Mouse (Mus musculus): ENCODE results near the gene Mgat5b. TPM values are rescaled to one million over a fixed set of nuclear protein-coding genes. Genes with fewer than 3 reads are reported as not detected.

The Mgat5b gene
- polyA plus RNA-seq, 1 experiment from 2014 or later = 1.7 TPM

DNA sequence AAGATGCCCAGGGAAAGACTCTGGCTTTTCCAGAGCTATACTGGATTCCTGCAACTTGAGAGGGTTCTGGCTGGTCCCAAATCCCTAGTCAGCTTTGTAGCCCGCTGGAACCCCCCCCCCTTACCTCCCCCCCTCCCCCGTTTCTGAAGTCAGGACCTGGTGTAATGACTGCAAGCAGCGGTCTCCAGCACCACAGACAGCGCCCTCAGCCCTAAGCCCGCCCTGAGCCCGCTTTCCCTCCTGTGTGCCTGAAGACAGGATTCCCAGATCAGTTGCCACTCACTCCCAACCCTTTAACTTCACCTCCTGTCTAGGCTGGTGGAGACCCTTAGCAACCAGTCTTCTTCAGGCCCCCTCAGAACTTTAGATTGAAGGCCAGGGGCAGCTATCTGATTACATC, 2.1 kb downstream of the Mgat5b start:
- peaks cover 65% of the 10 kb centered on the region for H3K27me3 ChIP-seq
- 0% methylated on average over 6 of the region's 6 CpGs for WGBS
- H3K4me3 ChIP-seq = no peak overlapping the region
- no peaks in the 10 kb centered on the region for H3K36me3 ChIP-seq
- no peak overlapping the region for H3K9ac ChIP-seq
- H3K4me2 ChIP-seq = no peak overlapping the region
- no peak for ATAC-seq (ENCODE audit: insufficient number of reproducible peaks, insufficient read depth, low FRiP score, low TSS enrichment, low read depth)
- no peaks in the 10 kb centered on the region for H3K9me3 ChIP-seq
- no peak overlapping the region for H3K27ac ChIP-seq
- peaks cover 32% of the 10 kb centered on the region for H3K4me1 ChIP-seq

DNA sequence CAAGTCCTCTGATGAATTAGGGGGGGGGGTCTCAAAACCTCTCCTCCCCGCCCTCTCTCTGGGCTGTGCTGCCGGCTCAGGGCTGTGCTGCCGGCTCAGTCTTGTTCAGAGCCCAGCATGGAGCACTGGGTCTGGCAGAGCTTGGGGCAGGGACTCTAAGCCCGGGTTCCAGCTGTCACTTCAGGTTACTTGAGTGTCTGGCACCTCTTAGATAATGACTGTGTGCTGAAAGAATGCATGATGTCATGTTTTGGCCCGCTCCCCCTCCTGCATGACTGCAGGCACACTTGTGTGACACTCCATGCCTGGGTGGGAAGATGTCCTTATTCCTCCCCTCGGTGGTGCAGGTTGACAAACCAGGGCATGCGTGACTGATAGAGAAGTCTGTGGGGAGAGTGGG, 3.4 kb downstream of the Mgat5b start:
- Histone ChIP-seq H3K27me3 (peaks cover 52% of the 10 kb centered on the region), H3K4me2 (no peak overlapping the region), H3K27ac (no peak overlapping the region), H3K4me3 (no peak overlapping the region), H3K9me3 (no peaks in the 10 kb centered on the region), H3K36me3 (no peaks in the 10 kb centered on the region), H3K4me1 (peaks cover 32% of the 10 kb centered on the region), H3K9ac (no peak overlapping the region)
- ATAC-seq (ENCODE audit: insufficient number of reproducible peaks, insufficient read depth, low FRiP score, low TSS enrichment, low read depth) = no peak
- 50% methylated on average over 7 of the region's 7 CpGs for WGBS

DNA sequence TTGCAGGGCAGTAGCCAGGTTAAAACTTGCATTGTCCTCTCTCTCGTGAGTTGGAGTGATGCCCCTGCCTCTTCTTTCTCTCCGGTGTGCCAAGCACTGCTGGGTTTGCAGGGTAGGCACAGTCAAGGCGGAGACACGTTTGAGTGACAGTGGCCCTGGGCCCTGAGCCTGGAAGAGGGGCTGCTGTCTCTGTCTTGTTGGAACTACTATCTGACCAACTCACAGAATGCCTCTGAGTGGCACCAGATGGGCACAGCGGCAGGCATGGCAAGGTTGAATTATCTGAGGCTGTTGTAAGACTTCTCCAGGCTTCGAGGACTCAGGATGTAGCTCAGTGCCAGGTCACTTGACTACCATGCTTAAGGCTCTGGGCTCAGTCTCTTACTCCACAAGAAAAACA, 9.4 kb downstream of the Mgat5b start:
- H3K27ac ChIP-seq = no peak overlapping the region
- H3K4me2 ChIP-seq = no peak overlapping the region
- H3K4me3 ChIP-seq = no peak overlapping the region
- WGBS = 87% methylated on average over 6 of the region's 6 CpGs
- peaks cover 9% of the 10 kb centered on the region for H3K4me1 ChIP-seq
- ATAC-seq (ENCODE audit: insufficient number of reproducible peaks, insufficient read depth, low FRiP score, low TSS enrichment, low read depth) = no peak
- no peak overlapping the region for H3K9ac ChIP-seq
- H3K9me3 ChIP-seq = no peaks in the 10 kb centered on the region
- H3K27me3 ChIP-seq = no peaks in the 10 kb centered on the region
- H3K36me3 ChIP-seq = no peaks in the 10 kb centered on the region

DNA sequence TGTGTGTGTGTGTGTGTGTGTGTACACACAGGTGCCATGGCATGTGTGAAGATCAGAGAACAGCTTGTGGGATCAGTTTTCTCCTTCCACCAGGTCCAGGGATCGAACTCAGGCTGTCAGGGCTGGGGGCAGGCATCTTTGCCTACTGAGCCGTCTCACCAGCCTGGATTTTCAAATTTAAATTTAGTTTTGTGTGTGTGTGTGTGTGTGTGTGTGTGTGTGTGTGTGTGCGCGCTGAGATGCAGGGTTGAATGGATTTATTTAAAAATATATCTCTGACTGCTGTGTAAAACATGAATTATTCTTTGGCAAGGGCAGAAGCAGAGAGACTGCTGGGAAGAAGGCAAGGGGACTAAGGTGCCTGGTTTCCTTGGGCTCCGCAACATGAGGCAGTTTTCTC, 16.2 kb downstream of the Mgat5b start:
- no peaks in the 10 kb centered on the region for H3K9me3 ChIP-seq
- no peaks in the 10 kb centered on the region for H3K36me3 ChIP-seq
- no peak overlapping the region for H3K27ac ChIP-seq
- no peaks in the 10 kb centered on the region for H3K27me3 ChIP-seq
- no peak overlapping the region for H3K9ac ChIP-seq
- H3K4me2 ChIP-seq = no peak overlapping the region
- no peak for ATAC-seq (ENCODE audit: insufficient number of reproducible peaks, insufficient read depth, low FRiP score, low TSS enrichment, low read depth)
- H3K4me1 ChIP-seq = peaks cover 15% of the 10 kb centered on the region
- WGBS = 91% methylated on average over 5 of the region's 5 CpGs
- H3K4me3 ChIP-seq = no peak overlapping the region

DNA sequence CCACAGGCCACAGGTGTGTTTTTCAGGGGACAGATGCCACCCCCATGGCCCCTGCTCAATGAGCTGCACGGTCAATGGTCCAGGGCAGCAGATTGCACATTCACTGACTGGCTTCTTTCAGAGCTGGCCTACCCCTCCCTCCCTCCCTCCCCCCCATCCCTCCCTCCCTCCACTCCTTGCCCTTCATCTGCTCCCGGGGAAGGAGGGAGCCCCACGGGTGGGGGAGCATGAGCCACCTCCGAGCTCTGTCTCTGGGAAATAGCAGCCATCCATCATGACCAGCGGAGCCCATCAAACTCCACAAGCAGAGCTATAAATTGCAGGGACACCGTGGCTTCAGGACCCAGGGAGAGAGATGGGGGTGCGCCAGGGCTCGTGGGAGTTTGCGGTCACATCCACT, 16.7 kb downstream of the Mgat5b start:
- H3K4me2 ChIP-seq = no peak overlapping the region
- no peaks in the 10 kb centered on the region for H3K36me3 ChIP-seq
- peaks cover 20% of the 10 kb centered on the region for H3K4me1 ChIP-seq
- H3K4me3 ChIP-seq = no peak overlapping the region
- 64% methylated on average over 9 of the region's 9 CpGs for WGBS
- H3K27ac ChIP-seq = no peak overlapping the region
- ATAC-seq (ENCODE audit: insufficient number of reproducible peaks, insufficient read depth, low FRiP score, low TSS enrichment, low read depth) = no peak
- H3K9ac ChIP-seq = no peak overlapping the region
- no peaks in the 10 kb centered on the region for H3K27me3 ChIP-seq
- H3K9me3 ChIP-seq = no peaks in the 10 kb centered on the region

DNA sequence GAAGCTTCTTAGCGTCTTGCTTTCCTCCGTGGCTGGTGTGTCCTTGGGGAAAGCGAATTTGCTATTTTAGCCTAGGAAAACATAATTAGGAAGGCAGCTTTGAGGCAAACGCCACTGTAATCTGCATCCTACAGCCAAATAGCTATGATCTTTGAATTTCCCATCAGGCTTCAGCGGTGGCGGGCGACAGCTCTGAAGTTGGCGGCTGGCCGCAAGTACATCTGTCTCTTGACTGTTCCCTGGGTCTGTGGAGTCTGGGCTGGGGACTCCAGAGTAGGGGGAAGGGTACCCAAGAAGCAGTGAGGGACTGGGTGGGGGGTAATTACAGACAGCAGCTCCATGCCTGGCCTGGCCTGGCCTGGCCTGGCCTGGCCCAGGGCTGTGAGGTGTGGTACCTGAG, 17.3 kb downstream of the Mgat5b start:
- no peak for ATAC-seq (ENCODE audit: insufficient number of reproducible peaks, insufficient read depth, low FRiP score, low TSS enrichment, low read depth)
- 67% methylated on average over 9 of the region's 9 CpGs for WGBS
- peaks cover 23% of the 10 kb centered on the region for H3K4me1 ChIP-seq

DNA sequence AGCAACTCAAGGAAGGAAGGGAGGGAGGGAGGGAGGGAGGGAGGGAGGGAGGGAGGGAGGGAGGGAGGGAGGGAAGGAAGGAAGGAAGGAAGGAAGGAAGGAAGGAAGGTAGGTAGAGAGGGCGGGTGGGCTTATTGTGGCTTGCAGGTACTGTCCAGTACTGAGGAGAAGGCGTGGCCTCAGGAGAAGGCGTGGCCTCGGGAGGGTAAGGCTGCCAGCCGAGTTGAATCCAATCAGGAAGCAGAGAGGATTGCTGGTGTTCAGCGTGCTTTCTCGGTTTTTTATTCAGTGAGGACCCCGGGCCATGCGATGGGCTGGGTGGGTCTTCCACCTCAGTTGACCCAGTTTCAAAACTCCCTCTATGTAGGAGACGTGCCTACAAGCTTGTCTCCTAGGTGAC, 18.5 kb downstream of the Mgat5b start:
- 32% methylated on average over 10 of the region's 10 CpGs for WGBS
- no peaks in the 10 kb centered on the region for H3K27me3 ChIP-seq
- H3K9me3 ChIP-seq = no peaks in the 10 kb centered on the region
- H3K4me1 ChIP-seq = peaks cover 23% of the 10 kb centered on the region
- no peak overlapping the region for H3K4me2 ChIP-seq
- no peaks in the 10 kb centered on the region for H3K36me3 ChIP-seq
- H3K9ac ChIP-seq = no peak overlapping the region
- H3K4me3 ChIP-seq = no peak overlapping the region
- no peak overlapping the region for H3K27ac ChIP-seq
- no peak for ATAC-seq (ENCODE audit: insufficient number of reproducible peaks, insufficient read depth, low FRiP score, low TSS enrichment, low read depth)

More for the DNA sequence above, 17.3 kb downstream of the Mgat5b start:
- Histone ChIP-seq H3K9ac (no peak overlapping the region), H3K4me3 (no peak overlapping the region), H3K27ac (no peak overlapping the region), H3K36me3 (no peaks in the 10 kb centered on the region), H3K9me3 (no peaks in the 10 kb centered on the region), H3K4me2 (no peak overlapping the region), H3K27me3 (no peaks in the 10 kb centered on the region)

DNA sequence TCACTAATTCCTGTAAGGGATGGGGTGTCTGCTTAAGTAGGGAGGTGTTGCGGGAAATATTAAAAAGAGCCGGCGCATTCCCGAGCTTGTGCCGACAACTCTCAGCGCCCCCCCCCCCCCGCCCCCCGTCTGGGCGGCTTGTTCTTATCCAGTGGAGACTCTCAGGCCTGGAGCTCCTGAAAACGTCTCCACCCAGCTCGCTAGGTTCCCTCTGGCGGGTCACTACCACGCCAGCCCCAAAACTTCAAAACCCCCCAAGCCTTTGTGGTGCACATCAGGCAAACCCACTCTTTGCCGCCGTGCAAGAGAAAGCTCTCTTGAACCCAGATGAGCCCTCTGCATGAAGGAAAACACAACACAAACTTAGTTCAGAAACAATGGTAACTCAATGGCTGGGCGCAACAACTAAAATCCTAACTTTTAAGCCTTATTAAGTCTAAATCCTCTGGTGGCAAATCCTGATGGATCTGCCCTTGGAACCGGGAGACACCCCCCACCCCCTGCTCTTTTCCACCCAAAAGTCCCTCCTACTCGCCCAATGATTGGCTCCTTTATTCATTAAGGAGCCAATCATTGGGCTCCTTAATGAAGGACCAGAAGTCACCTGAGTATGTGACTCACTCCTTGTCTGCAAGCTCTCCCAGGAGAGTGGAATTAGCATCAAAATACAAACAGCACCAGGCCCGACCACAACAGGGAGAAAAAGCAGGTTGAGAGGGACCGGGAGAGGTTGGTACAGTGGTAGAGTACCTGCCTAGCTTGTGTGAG, 21.6 kb downstream of the Mgat5b start:
- H3K36me3 ChIP-seq = no peaks in the 10 kb centered on the region
- ATAC-seq (ENCODE audit: insufficient number of reproducible peaks, insufficient read depth, low FRiP score, low TSS enrichment, low read depth) = no peak
- peak overlapping the region; percentile 62 for H3K4me2 ChIP-seq
- H3K27me3 ChIP-seq = no peaks in the 10 kb centered on the region
- peak overlapping the region; percentile 39 for H3K4me3 ChIP-seq
- peak overlapping the region; percentile 69 for H3K9ac ChIP-seq
- peak overlapping the region; percentile 48; the same call in 1 of the 2 replicates for H3K27ac ChIP-seq
- H3K4me1 ChIP-seq = peaks cover 23% of the 10 kb centered on the region
- H3K9me3 ChIP-seq = no peaks in the 10 kb centered on the region
- 2% methylated on average over 19 of the region's 20 CpGs for WGBS

DNA sequence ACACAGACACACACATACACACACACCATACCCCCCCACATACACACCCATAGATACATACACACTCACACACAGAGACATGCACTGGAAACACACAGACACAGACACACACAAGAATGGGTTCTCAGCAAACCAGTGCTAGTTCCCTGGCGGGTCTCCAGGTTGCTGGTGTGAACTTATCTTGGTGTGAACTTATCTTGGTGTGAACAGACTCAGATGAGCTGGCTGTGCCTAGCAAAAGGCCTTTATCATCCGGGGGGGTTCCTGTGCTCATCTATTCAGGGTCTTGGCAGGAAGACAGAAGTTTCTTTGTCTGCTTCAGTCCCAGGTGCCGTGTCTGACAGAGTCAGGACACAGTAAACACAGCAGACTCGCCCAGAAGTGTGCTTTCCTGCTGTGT, 25.7 kb downstream of the Mgat5b start:
- Histone ChIP-seq H3K27me3 (no peaks in the 10 kb centered on the region), H3K4me1 (peaks cover 12% of the 10 kb centered on the region), H3K36me3 (no peaks in the 10 kb centered on the region), H3K4me2 (no peak overlapping the region), H3K27ac (no peak overlapping the region), H3K4me3 (no peak overlapping the region), H3K9me3 (no peaks in the 10 kb centered on the region), H3K9ac (0 out of 2 replicates have a peak overlapping the region, but pooled peaks have one; percentile 0)
- 54% methylated on average over 4 of the region's 4 CpGs for WGBS
- ATAC-seq (ENCODE audit: insufficient number of reproducible peaks, insufficient read depth, low FRiP score, low TSS enrichment, low read depth) = no peak

DNA sequence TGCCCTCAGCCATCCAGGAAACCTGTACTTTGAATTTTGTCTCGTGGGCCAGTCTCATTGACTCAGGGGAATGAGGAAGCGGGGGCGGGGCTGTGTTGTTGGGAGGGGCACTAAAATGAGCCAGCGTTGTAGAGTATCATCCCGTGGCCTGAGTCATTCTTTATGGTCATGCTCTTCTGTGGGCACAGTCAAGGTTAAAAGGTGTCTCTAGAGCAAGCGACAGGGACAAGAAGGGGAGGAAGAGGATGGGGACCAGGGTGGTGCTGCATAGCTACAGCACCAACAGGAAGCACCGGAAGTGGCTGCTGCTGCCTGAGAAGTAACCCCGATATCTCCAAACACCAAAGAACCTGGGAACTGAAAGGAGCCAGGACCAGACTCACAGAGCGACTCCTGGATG, 31.2 kb downstream of the Mgat5b start:
- WGBS = 72% methylated on average over 9 of the region's 9 CpGs
- Histone ChIP-seq H3K27me3 (no peaks in the 10 kb centered on the region), H3K4me2 (no peak overlapping the region), H3K27ac (no peak overlapping the region), H3K4me3 (no peak overlapping the region), H3K9me3 (no peaks in the 10 kb centered on the region), H3K36me3 (no peaks in the 10 kb centered on the region), H3K9ac (no peak overlapping the region), H3K4me1 (0 out of 2 replicates have a peak, but pooled peaks cover 6% of the 10 kb centered on the region)
- ATAC-seq (ENCODE audit: insufficient number of reproducible peaks, insufficient read depth, low FRiP score, low TSS enrichment, low read depth) = no peak

DNA sequence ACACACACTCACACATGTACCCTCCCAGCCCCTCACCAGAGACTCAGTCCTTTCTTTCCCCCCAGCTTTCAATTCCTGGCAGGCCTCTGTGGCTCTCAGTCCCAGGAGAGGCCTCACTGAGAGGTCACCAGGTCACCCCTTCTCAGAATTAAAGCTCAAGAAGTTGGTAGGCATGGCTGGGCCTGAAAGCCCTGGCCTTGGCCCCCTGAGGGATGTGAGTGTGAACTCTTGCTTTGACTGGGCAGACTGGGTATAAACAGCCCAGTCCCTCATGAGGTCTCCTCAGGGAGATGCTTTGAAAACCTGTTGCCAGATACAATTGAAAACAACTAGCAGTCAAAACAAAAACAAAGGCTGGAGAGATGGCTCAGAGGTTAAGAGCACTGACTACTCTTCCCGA, 32.8 kb downstream of the Mgat5b start:
- no peak for ATAC-seq (ENCODE audit: insufficient number of reproducible peaks, insufficient read depth, low FRiP score, low TSS enrichment, low read depth)
- Histone ChIP-seq H3K4me1 (0 out of 2 replicates have a peak, but pooled peaks cover 6% of the 10 kb centered on the region), H3K36me3 (no peaks in the 10 kb centered on the region), H3K9me3 (peaks cover 4% of the 10 kb centered on the region; the same call in 1 of the 2 replicates), H3K9ac (no peak overlapping the region), H3K27ac (no peak overlapping the region), H3K4me3 (no peak overlapping the region), H3K4me2 (no peak overlapping the region), H3K27me3 (no peaks in the 10 kb centered on the region)
- 48% methylated on average over 1 of the region's 1 CpGs for WGBS

All from embryonic facial prominence, embryonic 13.5 days (tissue).